Mouse (Mus musculus) ES-E14 (cell line): Measurements from ENCODE around the gene Itgb4. TPM values are rescaled to one million over a fixed set of nuclear protein-coding genes. Genes with fewer than 3 reads are reported as not detected.

Experiments used
- DNase-seq: peaks from one replicate; pipeline ENCODE4 v3.0.0-alpha.2; 2013; ENCODE audit warnings: low read depth, low spot score
- H3K27ac ChIP-seq: 2 replicates; pipeline ENCODE4 v1.5.1; 2012; ENCODE audit warnings: low read depth, mild to moderate bottlenecking, low read length, moderate library complexity, mixed read lengths; ENCODE audit not compliant: poor library complexity, insufficient read depth, severe bottlenecking
- H3K36me3 ChIP-seq: 2 replicates; pipeline ENCODE4 v1.6.1; 2012; ENCODE audit warnings: mild to moderate bottlenecking, low read length, moderate library complexity, mixed read lengths; ENCODE audit not compliant: control insufficient read depth, poor library complexity, insufficient read depth, severe bottlenecking
- H3K4me1 ChIP-seq, 2 experiments: fragments of 150-350 bp in 1 of 2; sonication (generic) in 1 of 2; 2 replicates each; pipeline ENCODE4 v1.6.1; 2012; ENCODE audit warnings: low read length in 2 of 2, mild to moderate bottlenecking in 1 of 2, mixed read lengths in 1 of 2; ENCODE audit not compliant: control insufficient read depth in 2 of 2, insufficient read depth in 2 of 2, poor library complexity in 1 of 2
- H3K4me3 ChIP-seq, 2 experiments: fragments of 150-350 bp in 1 of 2; sonication (generic) in 1 of 2; 2 replicates each; pipeline ENCODE4 v1.5.1; 2012; ENCODE audit warnings: low read length in 2 of 2, low read depth in 1 of 2, mild to moderate bottlenecking in 1 of 2, mixed read lengths in 1 of 2; ENCODE audit not compliant: insufficient read depth in 1 of 2, poor library complexity in 1 of 2, severe bottlenecking in 1 of 2
- H3K9ac ChIP-seq: 2 replicates; pipeline ENCODE4 v1.6.1; 2012; ENCODE audit warnings: low read depth, mild to moderate bottlenecking, low read length, mixed read lengths; ENCODE audit not compliant: poor library complexity, insufficient read depth, severe bottlenecking
- H3K9me3 ChIP-seq: fragments of 150-350 bp; sonication (generic); 2 replicates; pipeline ENCODE4 v1.6.1; 2012; ENCODE audit warnings: low read depth, mild to moderate bottlenecking, low read length; ENCODE audit not compliant: control insufficient read depth, insufficient read depth
- CHD2 ChIP-seq: IDR thresholded peaks from 2 replicates; pipeline ENCODE4 v1.6.1; 2014; ENCODE audit warnings: mild to moderate bottlenecking, low read depth, low read length, inconsistent platforms
- HCFC1 ChIP-seq: IDR thresholded peaks from 2 replicates; pipeline ENCODE4 v1.6.1; 2012; ENCODE audit warnings: low read length, inconsistent platforms, borderline replicate concordance; ENCODE audit not compliant: insufficient read depth
- MAFK ChIP-seq: IDR thresholded peaks from 2 replicates; pipeline ENCODE4 v1.6.1; 2014; ENCODE audit warnings: mild to moderate bottlenecking, low read depth, low read length, inconsistent platforms; ENCODE audit not compliant: insufficient read depth
- ZC3H11A ChIP-seq: IDR thresholded peaks from 2 replicates; pipeline ENCODE4 v1.6.1; 2012; ENCODE audit warnings: low read depth, mild to moderate bottlenecking, inconsistent platforms, low read length, borderline replicate concordance
- ZNF384 ChIP-seq: IDR thresholded peaks from 2 replicates; pipeline ENCODE4 v1.6.1; 2012; ENCODE audit warnings: low read depth, low read length, inconsistent platforms
- in situ Hi-C, 2 experiments: fragments of 600-800 bp; cut with MboI; formaldehyde crosslinking; loops; one replicate each; pipeline ENCODE4 v1.15.1; 2025; ENCODE audit warnings: low sequenced_read_pairs in 2 of 2, inconsistent platforms in 1 of 2; ENCODE audit not compliant: unreplicated experiment in 2 of 2
- total RNA-seq: library from RNA; depleted of rRNA; stranded (reverse); fragments of 300-350 nt; gene quantifications from 2 replicates; pipeline ENCODE4 v1.2.3, GENCODE M21; 2012; rRNA removed

The Itgb4 gene
- total RNA-seq, 1 experiment = 9.6 TPM

DNA sequence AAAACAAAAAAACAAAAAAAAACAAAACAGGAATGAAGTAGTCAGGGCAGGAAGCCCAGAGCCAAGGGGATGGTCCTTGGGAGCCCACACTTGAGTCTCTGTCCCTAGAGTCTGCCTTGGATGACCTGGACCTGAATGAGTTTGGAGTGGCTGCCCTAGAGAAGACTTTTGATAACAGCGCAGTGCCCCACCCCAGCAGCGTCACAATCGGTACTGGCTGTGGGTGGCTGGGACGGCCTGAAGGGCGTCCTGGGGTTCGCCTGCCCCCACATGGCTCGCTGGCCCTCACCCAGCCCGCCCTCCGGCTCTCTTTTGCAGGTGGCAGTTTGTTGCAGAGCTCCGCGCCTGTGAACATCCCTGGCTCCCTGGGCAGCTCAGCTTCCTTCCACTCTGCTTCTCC is 81.4 kb downstream of the Itgb4 start:
- no peaks in the 10 kb centered on the region for H3K9me3 ChIP-seq
- H3K4me1 ChIP-seq = 0 out of 4 replicates have a peak, but pooled peaks cover 0 to 3% of the 10 kb centered on the region in 2 experiments
- no peak for DNase-seq
- no peak overlapping the region for H3K27ac ChIP-seq
- H3K4me3 ChIP-seq = no peak overlapping the region
- TF ChIP-seq HCFC1 (no peak), ZNF384 (no peak), MAFK (no peak), ZC3H11A (no peak), CHD2 (no peak)
- H3K36me3 ChIP-seq = peaks cover 76% of the 10 kb centered on the region
- H3K9ac ChIP-seq = no peak overlapping the region
- in situ Hi-C loops = no loop called here

DNA sequence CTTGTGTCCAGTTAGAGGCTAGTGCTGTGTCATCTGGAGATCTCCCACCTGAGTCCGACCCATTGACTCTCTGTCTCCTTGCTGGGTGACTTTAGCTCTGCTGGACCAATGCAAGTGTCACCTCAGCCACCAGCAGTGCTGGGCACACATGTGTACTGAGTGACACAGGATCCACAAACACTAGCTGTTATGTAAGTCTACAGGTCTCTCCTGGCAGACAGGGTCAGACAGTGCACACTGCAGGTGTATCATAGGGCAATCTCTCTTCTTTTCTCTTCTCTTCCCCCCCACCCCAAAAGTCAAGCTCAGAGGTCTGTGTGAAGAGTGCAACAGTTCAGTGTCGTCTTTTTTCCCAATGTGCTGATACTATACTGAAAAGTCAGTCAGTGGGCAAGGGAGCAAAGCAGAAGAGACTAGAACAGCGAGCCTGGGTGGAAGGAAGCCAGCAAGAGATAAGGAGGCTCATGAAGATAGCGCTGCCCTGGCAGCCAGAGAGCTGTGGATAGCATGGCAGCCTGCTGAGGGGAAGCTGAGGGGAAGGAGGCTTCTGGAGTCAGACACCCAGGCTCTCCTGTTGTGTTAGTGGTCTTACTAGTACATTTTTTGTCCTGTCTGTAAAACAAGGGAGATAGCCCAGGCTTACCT is 82.8 kb downstream of the Itgb4 start:
- Histone ChIP-seq H3K36me3 (peaks cover 72% of the 10 kb centered on the region), H3K4me3 (no peak overlapping the region), H3K9ac (no peak overlapping the region), H3K9me3 (no peaks in the 10 kb centered on the region), H3K27ac (no peak overlapping the region), H3K4me1 (peaks cover 0 to 3% of the 10 kb centered on the region in 2 experiments; a peak in 1 of 4 replicates)
- TF ChIP-seq HCFC1 (no peak), ZNF384 (no peak), CHD2 (no peak), MAFK (no peak), ZC3H11A (no peak)
- DNase-seq = no peak
- in situ Hi-C loops = no loop called here

Other genes with a start within 250 kb of the Itgb4 start
- gene Tmem94, start 209.3 kb upstream of the Itgb4 start, total RNA-seq = 17.7 and 32.1 TPM in 2 replicates
- 9.6 and 10.5 TPM in 2 replicates for gene Caskin2, start 161.1 kb upstream of the Itgb4 start, total RNA-seq
- gene Tsen54, start 160.0 kb upstream of the Itgb4 start, total RNA-seq = 63.6 and 64.4 TPM in 2 replicates
- 96.5 and 145 TPM in 2 replicates for gene Llgl2, start 150.7 kb upstream of the Itgb4 start, total RNA-seq
- gene Myo15b, start 116.3 kb upstream of the Itgb4 start, total RNA-seq = 4.6 and 7.7 TPM in 2 replicates
- 0.67 TPM in 1 of 2 replicates, not detected in the other for gene Smim5, start 74.7 kb upstream of the Itgb4 start, total RNA-seq
- 0.45 TPM in 1 of 2 replicates, not detected in the other for gene Smim6, start 62.7 kb upstream of the Itgb4 start, total RNA-seq
- gene Sap30bp, start 41.4 kb upstream of the Itgb4 start, total RNA-seq = 52.1 and 63.5 TPM in 2 replicates
- 28.0 and 40.8 TPM in 2 replicates for gene Recql5, start 41.2 kb upstream of the Itgb4 start, total RNA-seq
- gene Galk1, start 38.0 kb downstream of the Itgb4 start, total RNA-seq = 144 and 195 TPM in 2 replicates
- gene H3f3b, start 53.3 kb downstream of the Itgb4 start, total RNA-seq = 504 and 729 TPM in 2 replicates
- 32.5 and 39.6 TPM in 2 replicates for gene Unk, start 55.6 kb downstream of the Itgb4 start, total RNA-seq
- gene Unc13d, start 103.3 kb downstream of the Itgb4 start, total RNA-seq = 13.3 and 14.2 TPM in 2 replicates
- gene Wbp2, start 112.3 kb downstream of the Itgb4 start, total RNA-seq = 16.9 and 20.1 TPM in 2 replicates
- 2.0 and 3.3 TPM in 2 replicates for gene Trim47, start 152.5 kb downstream of the Itgb4 start, total RNA-seq
- gene Trim65, start 156.4 kb downstream of the Itgb4 start, total RNA-seq = 0.31 and 0.42 TPM in 2 replicates
- 81.1 and 81.3 TPM in 2 replicates for gene Mrpl38, start 164.2 kb downstream of the Itgb4 start, total RNA-seq
- 29.4 and 32.1 TPM in 2 replicates for gene Fbf1, start 193.5 kb downstream of the Itgb4 start, total RNA-seq
- 17.0 and 19.1 TPM in 2 replicates for gene Ten1, start 224.1 kb downstream of the Itgb4 start, total RNA-seq
- gene Acox1, start 224.3 kb downstream of the Itgb4 start, total RNA-seq = 11.2 and 16.5 TPM in 2 replicates